Mouse (Mus musculus): ENCODE measurements around the gene Tmem132a.

The Tmem132a gene

GRCm38 (mm10) chr19:10878201-10878837, 8.6 kb upstream of the Tmem132a start:
- DNase-seq (ENCODE audit: low spot score in 2 of 2): no peak

GRCm38 (mm10) chr19:10871328-10871961, 1.7 kb upstream of the Tmem132a start:
- DNase-seq (ENCODE audit: low spot score in 2 of 2): no peak

- DNase-seq (ENCODE audit: low spot score in 2 of 2): no peak
Observed at GRCm38 (mm10) chr19:10870676-10871075, 936 bp upstream of the Tmem132a start.

- DNase-seq (ENCODE audit: low spot score in 2 of 2): peak; percentile 67 to 72
Observed at GRCm38 (mm10) chr19:10869241-10869885, 377 bp downstream of the Tmem132a start.

- DNase-seq (ENCODE audit: low spot score in 2 of 2): no peak
Observed at GRCm38 (mm10) chr19:10868623-10869141, 1.1 kb downstream of the Tmem132a start.

GRCm38 (mm10) chr19:10867946-10868622, 1.7 kb downstream of the Tmem132a start:
- no peak for DNase-seq (ENCODE audit: low spot score in 2 of 2)

GRCm38 (mm10) chr19:10866351-10866750, 3.4 kb downstream of the Tmem132a start:
- no peak for DNase-seq (ENCODE audit: low spot score in 2 of 2)

GRCm38 (mm10) chr19:10860072-10860497, 9.7 kb downstream of the Tmem132a start:
- DNase-seq (ENCODE audit: low spot score in 2 of 2): no peak

GRCm38 (mm10) chr19:10856520-10856919, 13.2 kb downstream of the Tmem132a start:
- DNase-seq (ENCODE audit: low spot score in 2 of 2): no peak

GRCm38 (mm10) chr19:10855422-10855821, 14.3 kb downstream of the Tmem132a start:
- no peak for DNase-seq (ENCODE audit: low spot score in 2 of 2)

GRCm38 (mm10) chr19:10847311-10848087, 22.2 kb downstream of the Tmem132a start:
- no peak for DNase-seq (ENCODE audit: low spot score in 2 of 2)

- DNase-seq (ENCODE audit: low spot score in 2 of 2): no peak
Observed at GRCm38 (mm10) chr19:10846150-10846549, 23.6 kb downstream of the Tmem132a start.

GRCm38 (mm10) chr19:10845454-10845853, 24.3 kb downstream of the Tmem132a start:
- no peak for DNase-seq (ENCODE audit: low spot score in 2 of 2)

- DNase-seq (ENCODE audit: low spot score in 2 of 2): no peak
Observed at GRCm38 (mm10) chr19:10844206-10844605, 25.5 kb downstream of the Tmem132a start.

- DNase-seq (ENCODE audit: low spot score in 2 of 2): no peak
Observed at GRCm38 (mm10) chr19:10842914-10843313, 26.8 kb downstream of the Tmem132a start.

GRCm38 (mm10) chr19:10841721-10842626, 27.8 kb downstream of the Tmem132a start:
- DNase-seq (ENCODE audit: low spot score in 2 of 2): no peak

GRCm38 (mm10) chr19:10839010-10839892, 30.5 kb downstream of the Tmem132a start, which contains the start of gene Slc15a3:
Gene Slc15a3, plus strand, starts transcription at chr19:10839727.
- DNase-seq (ENCODE audit: low spot score in 2 of 2): no peak

- DNase-seq (ENCODE audit: low spot score in 2 of 2): no peak
Observed at GRCm38 (mm10) chr19:10835671-10836070, 34.1 kb downstream of the Tmem132a start.

GRCm38 (mm10) chr19:10833611-10834010, 36.1 kb downstream of the Tmem132a start:
- DNase-seq (ENCODE audit: low spot score in 2 of 2): no peak

Data from urinary bladder, adult 18-20 months (tissue).